Mouse (Mus musculus) testis, adult 2 months (tissue): ENCODE measurements around the gene Syt12.

Experiments used
- CTCF ChIP-seq: fragments of 200-500 bp; IDR thresholded peaks from 2 replicates; pipeline ENCODE4 v1.5.1; 2012; ENCODE audit warnings: low read depth, mild to moderate bottlenecking, inconsistent platforms, low read length, moderate library complexity; ENCODE audit not compliant: control insufficient read depth, insufficient read depth, insufficient replicate concordance
- POLR2A ChIP-seq: fragments of 200-500 bp; IDR thresholded peaks from 2 replicates; pipeline ENCODE4 v1.6.1; 2012; ENCODE audit warnings: low read depth, mild to moderate bottlenecking, inconsistent platforms, low read length, moderate library complexity; ENCODE audit not compliant: control insufficient read depth

DNA sequence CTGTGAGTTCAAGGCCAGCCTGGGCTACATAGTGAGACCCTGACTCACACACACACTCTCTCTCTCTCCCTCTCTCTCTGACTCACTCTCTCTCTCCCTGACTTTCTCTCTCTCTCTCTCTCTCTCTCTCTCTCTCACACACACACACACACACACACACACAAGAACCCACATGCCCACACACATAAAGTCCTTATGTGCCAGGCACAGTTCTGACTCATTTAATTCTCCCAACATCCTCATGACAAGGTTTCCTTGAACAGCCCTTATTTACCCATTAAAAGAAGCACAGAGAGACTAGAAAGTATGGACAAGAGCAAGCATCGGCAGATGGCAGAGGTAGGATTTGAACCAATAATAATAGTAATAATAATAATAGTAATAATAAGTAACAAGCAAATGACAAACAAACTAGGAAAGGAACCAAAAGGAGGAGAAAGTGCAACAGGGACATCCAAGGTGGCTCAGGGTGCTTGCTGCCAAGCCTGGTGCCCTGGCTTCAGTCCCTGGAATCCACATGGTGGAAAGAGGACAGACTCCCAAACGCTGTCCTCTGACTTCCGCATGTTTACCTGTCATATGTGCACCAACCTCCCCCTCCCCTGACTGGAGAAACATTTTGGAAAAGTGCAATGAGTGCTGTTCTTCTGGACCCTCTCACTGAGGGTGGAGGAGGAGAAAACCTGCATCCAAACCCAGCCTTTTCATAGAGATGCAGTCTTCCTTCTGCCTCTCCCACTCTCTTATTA is 5.0 kb upstream of the Syt12 start:
- no peak for TF ChIP-seq POLR2A
- TF ChIP-seq CTCF, result no peak
